Mouse (Mus musculus): ENCODE data around the gene Olfr649. TPM values are rescaled to one million over a fixed set of nuclear protein-coding genes. Genes with fewer than 3 reads are reported as not detected.

Olfr649 gene
- polyA plus RNA-seq, 1 experiment from 2014 or later: not detected

GRCm38 (mm10) chr7:104218701-104219569 lies 23.1 kb upstream of the Olfr649 start, which contains the start of gene Trim6:
Gene Trim6 (plus strand): TSS chr7:104218793.
- peak within 1 kb of the TSS; percentile 39 for H3K4me3 ChIP-seq (ENCODE audit: low read depth, low read length)
- no peaks in the 10 kb centered on the region for H3K36me3 ChIP-seq (ENCODE audit: control insufficient read depth, insufficient read depth, low read length)
- no peaks in the 10 kb centered on the region for H3K27me3 ChIP-seq (ENCODE audit: control insufficient read depth, insufficient read depth, low read length)
- WGBS: 2% methylated on average over 37 of the region's 37 CpGs
- peak; percentile 76 for DNase-seq (ENCODE audit: low spot score)
- peak within 1 kb of the TSS; percentile 63 for H3K4me2 ChIP-seq (replicated peaks; ENCODE audit: low read depth)
- 0 out of 2 replicates have a peak within 1 kb of the TSS, but pooled peaks have one; percentile 24 for H3K27ac ChIP-seq (replicated peaks)
- no peak for TF ChIP-seq CTCF (IDR thresholded peaks at IDR 0.05; ENCODE audit: low read depth)
- TF ChIP-seq EP300 (optimal IDR thresholded peaks at IDR 0.05): no peak
- H3K4me1 ChIP-seq (replicated peaks; ENCODE audit: control insufficient read depth, insufficient read depth): no peaks in the 10 kb centered on the region
- peak within 1 kb of the TSS; percentile 52 for H3K9ac ChIP-seq (ENCODE audit: low read length)
- ATAC-seq (ENCODE audit: low FRiP score, low TSS enrichment): peak; percentile 77
- no peaks in the 10 kb centered on the region for H3K9me3 ChIP-seq (ENCODE audit: control insufficient read depth, low read length)

DNA sequence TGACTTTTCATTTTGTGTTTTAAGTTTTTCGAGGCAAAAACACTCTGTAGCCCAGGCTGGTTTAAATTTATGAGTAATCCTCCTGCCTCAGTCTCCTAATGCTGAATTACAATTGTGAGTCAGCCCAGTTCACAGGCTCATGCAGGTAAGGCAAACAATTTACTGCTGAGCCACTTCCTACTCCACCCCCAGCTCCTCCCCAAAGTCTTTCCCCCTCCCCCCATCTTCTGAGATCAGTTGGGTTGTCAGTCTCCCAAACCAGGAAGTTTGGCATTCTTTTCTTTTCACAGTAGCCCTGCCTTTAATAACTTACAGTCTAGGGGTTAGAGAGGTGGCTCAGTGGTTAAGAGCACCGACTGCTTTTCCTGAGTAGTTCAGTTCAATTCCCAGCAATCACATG lies 22.1 kb upstream of the Olfr649 start:
- no peaks in the 10 kb centered on the region for H3K9me3 ChIP-seq (ENCODE audit: control insufficient read depth, low read length)
- no peak overlapping the region for H3K27ac ChIP-seq (replicated peaks)
- no peak overlapping the region for H3K4me2 ChIP-seq (replicated peaks; ENCODE audit: low read depth)
- no peaks in the 10 kb centered on the region for H3K27me3 ChIP-seq (ENCODE audit: control insufficient read depth, insufficient read depth, low read length)
- no peaks in the 10 kb centered on the region for H3K4me1 ChIP-seq (replicated peaks; ENCODE audit: control insufficient read depth, insufficient read depth)
- ATAC-seq (ENCODE audit: low FRiP score, low TSS enrichment) (peak; percentile 77), DNase-seq (ENCODE audit: low spot score) (peak; percentile 43)
- no peaks in the 10 kb centered on the region for H3K36me3 ChIP-seq (ENCODE audit: control insufficient read depth, insufficient read depth, low read length)
- TF ChIP-seq CTCF (IDR thresholded peaks at IDR 0.05; ENCODE audit: low read depth): no peak
- TF ChIP-seq EP300 (optimal IDR thresholded peaks at IDR 0.05): no peak
- no peak overlapping the region for H3K9ac ChIP-seq (ENCODE audit: low read length)
- WGBS: 67% methylated on average over 2 of the region's 2 CpGs
- no peak overlapping the region for H3K4me3 ChIP-seq (ENCODE audit: low read depth, low read length)

DNA sequence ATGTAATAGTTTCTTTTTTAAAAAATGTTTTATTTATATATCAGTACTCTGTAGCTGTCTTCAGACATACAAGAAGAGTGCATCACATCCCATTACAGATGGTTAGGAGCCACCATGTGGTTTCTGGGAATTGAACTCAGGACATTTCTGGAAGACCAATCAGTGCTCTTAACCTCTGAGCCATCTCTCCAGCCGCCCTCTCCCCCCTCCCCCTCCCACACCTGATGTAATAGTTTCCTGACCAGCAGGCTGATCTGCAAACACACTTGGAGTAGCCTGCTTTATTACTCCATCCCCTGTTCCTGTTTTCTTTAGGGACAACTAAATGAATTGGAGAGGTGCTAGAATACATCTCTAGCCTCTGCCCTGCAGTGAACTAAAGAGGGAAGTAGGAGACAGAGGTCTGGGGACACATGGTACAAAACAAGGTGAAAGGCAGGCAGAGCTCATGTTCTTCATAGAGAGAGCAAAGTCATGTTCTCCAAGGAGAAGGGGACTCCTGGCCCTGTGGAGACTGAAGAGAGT lies 20.3 kb upstream of the Olfr649 start:
- no peak overlapping the region for H3K9ac ChIP-seq (ENCODE audit: low read length)
- no peaks in the 10 kb centered on the region for H3K9me3 ChIP-seq (ENCODE audit: control insufficient read depth, low read length)
- TF ChIP-seq CTCF (IDR thresholded peaks at IDR 0.05; ENCODE audit: low read depth): no peak
- TF ChIP-seq EP300 (optimal IDR thresholded peaks at IDR 0.05): no peak
- 57% methylated on average over 1 of the region's 1 CpGs for WGBS
- no peak overlapping the region for H3K4me2 ChIP-seq (replicated peaks; ENCODE audit: low read depth)
- H3K36me3 ChIP-seq (ENCODE audit: control insufficient read depth, insufficient read depth, low read length): no peaks in the 10 kb centered on the region
- ATAC-seq (ENCODE audit: low FRiP score, low TSS enrichment) (no peak), DNase-seq (ENCODE audit: low spot score) (no peak)
- H3K4me3 ChIP-seq (ENCODE audit: low read depth, low read length): no peak overlapping the region
- H3K27ac ChIP-seq (replicated peaks): no peak overlapping the region
- H3K4me1 ChIP-seq (replicated peaks; ENCODE audit: control insufficient read depth, insufficient read depth): no peaks in the 10 kb centered on the region
- no peaks in the 10 kb centered on the region for H3K27me3 ChIP-seq (ENCODE audit: control insufficient read depth, insufficient read depth, low read length)

GRCm38 (mm10) chr7:104206197-104206596 lies 10.4 kb upstream of the Olfr649 start:
- Histone ChIP-seq H3K9me3 (ENCODE audit: control insufficient read depth, low read length) (no peaks in the 10 kb centered on the region), H3K27me3 (ENCODE audit: control insufficient read depth, insufficient read depth, low read length) (no peaks in the 10 kb centered on the region), H3K36me3 (ENCODE audit: control insufficient read depth, insufficient read depth, low read length) (no peaks in the 10 kb centered on the region), H3K4me2 (replicated peaks; ENCODE audit: low read depth) (no peak overlapping the region), H3K27ac (replicated peaks) (no peak overlapping the region), H3K9ac (ENCODE audit: low read length) (no peak overlapping the region), H3K4me3 (ENCODE audit: low read depth, low read length) (no peak overlapping the region), H3K4me1 (replicated peaks; ENCODE audit: control insufficient read depth, insufficient read depth) (no peaks in the 10 kb centered on the region)
- DNase-seq (ENCODE audit: low spot score) (no peak), ATAC-seq (ENCODE audit: low FRiP score, low TSS enrichment) (no peak)
- TF ChIP-seq CTCF (IDR thresholded peaks at IDR 0.05; ENCODE audit: low read depth): no peak
- TF ChIP-seq EP300 (optimal IDR thresholded peaks at IDR 0.05): no peak
- WGBS: 88% methylated on average over 7 of the region's 7 CpGs

DNA sequence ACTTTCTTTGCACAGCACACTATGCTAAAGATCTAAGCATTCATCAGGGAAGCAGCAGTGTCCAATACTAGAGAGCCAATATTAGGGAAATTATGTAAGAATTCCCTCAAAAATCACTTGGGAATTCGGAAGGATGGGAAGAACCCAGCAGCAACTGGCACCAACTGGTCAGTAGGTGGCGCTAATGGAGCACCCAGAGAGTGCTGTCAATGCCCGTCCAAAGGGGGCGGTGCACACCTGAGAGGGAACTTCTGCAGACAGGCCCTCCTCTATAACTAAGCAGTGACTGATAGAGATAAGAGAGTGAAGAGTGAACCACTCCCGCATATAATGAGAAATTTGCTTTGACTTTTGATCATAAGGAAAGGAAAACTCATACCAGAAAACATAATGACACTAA lies 4.0 kb upstream of the Olfr649 start:
- Histone ChIP-seq H3K9me3 (ENCODE audit: control insufficient read depth, low read length) (no peaks in the 10 kb centered on the region), H3K9ac (ENCODE audit: low read length) (no peak overlapping the region), H3K36me3 (ENCODE audit: control insufficient read depth, insufficient read depth, low read length) (no peaks in the 10 kb centered on the region), H3K4me2 (replicated peaks; ENCODE audit: low read depth) (no peak overlapping the region), H3K4me1 (replicated peaks; ENCODE audit: control insufficient read depth, insufficient read depth) (no peaks in the 10 kb centered on the region), H3K27me3 (ENCODE audit: control insufficient read depth, insufficient read depth, low read length) (no peaks in the 10 kb centered on the region), H3K4me3 (ENCODE audit: low read depth, low read length) (no peak overlapping the region), H3K27ac (replicated peaks) (no peak overlapping the region)
- DNase-seq (ENCODE audit: low spot score) (peak; percentile 82), ATAC-seq (ENCODE audit: low FRiP score, low TSS enrichment) (peak; percentile 86)
- no peak for TF ChIP-seq EP300 (optimal IDR thresholded peaks at IDR 0.05)
- TF ChIP-seq CTCF (IDR thresholded peaks at IDR 0.05; ENCODE audit: low read depth): peak; percentile 98
- WGBS: 2% methylated on average over 5 of the region's 5 CpGs

DNA sequence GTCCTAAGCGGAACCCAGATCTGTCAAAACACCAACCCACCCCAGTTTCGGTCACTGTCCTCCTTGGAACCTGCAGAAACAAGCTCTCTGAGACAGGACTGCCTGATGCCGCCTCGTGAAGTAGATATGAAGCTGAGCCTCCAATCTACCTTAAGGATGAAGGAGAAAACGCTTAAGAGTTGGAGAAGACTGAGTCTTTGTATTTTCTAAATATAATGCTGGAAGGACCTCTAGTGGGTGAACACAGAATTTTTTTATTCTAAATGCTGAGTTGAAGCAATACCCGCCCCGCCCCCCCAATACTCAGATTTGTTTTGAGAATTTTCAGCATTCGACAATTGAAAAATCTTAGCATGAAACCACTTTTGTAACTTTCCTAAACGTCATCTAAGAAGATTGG lies 4.5 kb downstream of the Olfr649 start:
- no peaks in the 10 kb centered on the region for H3K36me3 ChIP-seq (ENCODE audit: control insufficient read depth, insufficient read depth, low read length)
- H3K27ac ChIP-seq (replicated peaks): no peak overlapping the region
- WGBS: 60% methylated on average over 9 of the region's 9 CpGs
- H3K9me3 ChIP-seq (ENCODE audit: control insufficient read depth, low read length): no peaks in the 10 kb centered on the region
- TF ChIP-seq CTCF (IDR thresholded peaks at IDR 0.05; ENCODE audit: low read depth): no peak
- TF ChIP-seq EP300 (optimal IDR thresholded peaks at IDR 0.05): no peak
- ATAC-seq (ENCODE audit: low FRiP score, low TSS enrichment) (no peak), DNase-seq (ENCODE audit: low spot score) (no peak)
- H3K4me2 ChIP-seq (replicated peaks; ENCODE audit: low read depth): no peak overlapping the region
- H3K4me3 ChIP-seq (ENCODE audit: low read depth, low read length): no peak overlapping the region
- H3K4me1 ChIP-seq (replicated peaks; ENCODE audit: control insufficient read depth, insufficient read depth): no peaks in the 10 kb centered on the region
- H3K9ac ChIP-seq (ENCODE audit: low read length): no peak overlapping the region
- H3K27me3 ChIP-seq (ENCODE audit: control insufficient read depth, insufficient read depth, low read length): no peaks in the 10 kb centered on the region
